Mouse (Mus musculus): ENCODE measurements around the gene S100a10. TPM values are rescaled to one million over a fixed set of nuclear protein-coding genes. Genes with fewer than 3 reads are reported as not detected.

The S100a10 gene
- total RNA-seq, 2 experiments from 2014 or later: 18.7 to 23.6 TPM

DNA sequence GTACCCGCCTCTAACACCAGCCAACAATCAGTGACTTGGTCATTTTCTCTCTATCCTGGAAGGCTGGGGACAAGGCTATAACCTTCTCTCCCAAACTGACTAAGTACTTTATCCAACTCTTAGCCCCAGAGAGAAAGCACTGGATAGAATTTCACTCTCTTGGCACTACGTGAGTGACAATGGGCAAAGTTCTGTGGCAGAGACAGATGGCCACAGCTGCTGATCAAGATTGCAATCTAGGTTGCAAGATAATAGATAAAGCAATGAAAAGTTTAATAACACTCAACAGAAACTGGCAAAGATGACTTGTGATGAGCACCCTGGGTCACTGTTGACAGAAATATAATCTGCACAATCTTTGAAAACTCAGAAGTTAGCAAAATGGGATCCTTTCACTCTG, 14.2 kb downstream of the S100a10 start:
- no peak for TF ChIP-seq CTCF (conservative IDR thresholded peaks at IDR 0.05)
- DNase-seq (ENCODE audit: low spot score in 2 of 2): no peak
- Histone ChIP-seq H3K4me3 (no peak overlapping the region), H3K27ac (no peak overlapping the region)

DNA sequence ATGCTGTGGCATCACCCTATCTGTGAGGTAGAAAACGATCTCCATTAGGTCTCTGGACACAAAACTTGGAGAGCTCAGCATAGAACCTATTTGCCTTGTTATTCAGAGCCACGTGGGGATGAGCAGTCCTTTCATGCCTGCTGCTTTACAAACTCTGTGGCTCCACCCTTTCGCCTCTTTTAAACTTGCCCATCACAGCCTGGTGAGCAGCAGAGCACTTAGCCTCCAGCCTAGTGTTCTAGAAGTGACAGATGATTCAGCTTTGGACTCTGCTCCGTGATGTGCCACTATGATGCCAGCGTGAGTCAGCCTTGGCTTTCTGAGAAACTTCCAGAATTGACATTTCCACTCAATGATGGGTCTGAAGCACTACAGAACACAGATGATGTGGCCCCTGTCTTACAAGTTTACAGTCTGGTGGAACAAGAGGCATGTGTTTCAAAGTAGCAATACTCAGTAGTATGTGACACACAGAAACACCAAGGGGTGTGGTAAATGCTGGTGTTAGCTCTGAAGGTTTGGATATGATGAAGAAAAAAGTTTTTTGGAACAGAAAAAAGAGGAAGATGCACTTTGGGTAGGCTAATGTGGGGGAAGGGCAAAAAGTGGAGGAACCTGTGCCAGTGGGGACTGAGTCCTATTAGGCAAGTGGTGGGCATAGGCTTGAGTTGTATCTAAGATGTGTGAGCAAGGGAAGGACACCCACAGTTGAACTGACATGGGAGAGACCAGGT, 17.3 kb downstream of the S100a10 start:
- no peak for DNase-seq (ENCODE audit: low spot score in 2 of 2)
- TF ChIP-seq CTCF (conservative IDR thresholded peaks at IDR 0.05): no peak

GRCm38 (mm10) chr3:93579317-93580038, 24.6 kb downstream of the S100a10 start:
- Histone ChIP-seq H3K4me3 (no peak overlapping the region), H3K27ac (no peak overlapping the region)
- no peak for DNase-seq (ENCODE audit: low spot score in 2 of 2)
- TF ChIP-seq CTCF (conservative IDR thresholded peaks at IDR 0.05): no peak

More for the DNA sequence above, 17.3 kb downstream of the S100a10 start:
- no peak overlapping the region for H3K4me3 ChIP-seq
- no peak overlapping the region for H3K27ac ChIP-seq

- no peak overlapping the region for H3K4me3 ChIP-seq
- H3K27ac ChIP-seq: no peak overlapping the region
- no peak for TF ChIP-seq CTCF (conservative IDR thresholded peaks at IDR 0.05)
- DNase-seq (ENCODE audit: low spot score in 2 of 2): no peak
Observed at GRCm38 (mm10) chr3:93580039-93580403, 25.1 kb downstream of the S100a10 start.

DNA sequence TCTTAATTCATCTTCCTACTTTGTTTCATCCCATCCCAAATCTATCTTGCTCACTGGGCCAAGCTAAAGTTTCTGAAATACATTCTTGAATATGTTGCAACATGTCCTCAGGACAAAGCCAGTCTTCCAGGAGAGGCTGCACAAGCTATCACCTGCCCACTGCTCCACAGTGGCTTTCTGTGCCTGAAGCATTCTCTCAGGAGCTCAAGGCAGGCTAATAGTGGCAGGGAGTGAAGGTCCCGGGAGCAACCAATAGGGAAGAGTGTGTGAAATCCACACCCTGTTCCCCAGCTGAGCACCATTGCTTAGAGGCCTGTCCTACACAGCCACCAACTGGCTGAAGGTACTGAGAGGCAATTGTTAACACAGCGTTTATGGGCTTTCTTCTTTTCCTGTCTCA, 26.1 kb downstream of the S100a10 start:
- Histone ChIP-seq H3K4me3 (no peak overlapping the region), H3K27ac (no peak overlapping the region)
- no peak for DNase-seq (ENCODE audit: low spot score in 2 of 2)
- no peak for TF ChIP-seq CTCF (conservative IDR thresholded peaks at IDR 0.05)

DNA sequence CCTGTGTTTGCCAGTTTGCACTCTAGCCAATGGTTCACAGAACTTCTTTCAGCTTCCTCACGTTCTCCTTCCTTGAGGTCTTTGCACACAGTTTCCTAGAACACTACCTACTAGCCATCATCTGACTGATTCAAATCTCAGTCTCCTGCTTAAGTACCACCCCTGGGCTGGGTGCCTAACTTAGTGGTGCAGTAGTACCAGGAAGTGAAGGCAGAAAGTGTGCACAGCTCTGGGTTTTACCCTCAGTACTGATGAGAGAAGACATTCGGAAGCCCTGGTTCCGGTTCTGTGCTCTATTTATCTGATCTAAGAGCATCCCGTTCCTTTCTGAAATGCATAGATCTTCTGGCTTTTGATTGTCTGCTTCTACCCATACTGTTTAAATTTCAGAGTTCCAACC, 26.8 kb downstream of the S100a10 start:
- TF ChIP-seq CTCF (conservative IDR thresholded peaks at IDR 0.05): no peak
- DNase-seq (ENCODE audit: low spot score in 2 of 2): no peak
- Histone ChIP-seq H3K27ac (no peak overlapping the region), H3K4me3 (no peak overlapping the region)

- no peak for DNase-seq (ENCODE audit: low spot score in 2 of 2)
- no peak for TF ChIP-seq CTCF (conservative IDR thresholded peaks at IDR 0.05)
- H3K4me3 ChIP-seq: no peak overlapping the region
- no peak overlapping the region for H3K27ac ChIP-seq
Observed at GRCm38 (mm10) chr3:93583056-93583455, 28.2 kb downstream of the S100a10 start.

DNA sequence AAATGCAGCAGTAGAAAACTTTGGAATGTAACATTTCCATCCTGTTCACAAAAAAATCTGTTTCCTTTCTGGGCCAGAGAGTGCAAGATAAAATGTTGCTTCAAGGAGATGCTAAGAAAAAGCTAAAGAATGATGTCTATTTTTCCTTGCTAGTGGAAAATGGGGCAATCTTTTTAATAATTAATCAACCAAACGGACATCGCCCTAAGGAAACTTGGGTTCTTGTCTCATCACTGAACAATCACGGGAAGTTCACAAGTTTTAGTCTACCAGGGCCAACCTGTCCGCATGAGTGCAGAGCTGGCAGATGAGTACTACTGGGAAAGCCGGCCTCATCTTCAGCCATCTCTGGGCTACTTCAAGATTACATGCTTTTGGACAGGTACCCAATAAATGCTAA, 34.7 kb downstream of the S100a10 start:
- DNase-seq (ENCODE audit: low spot score in 2 of 2): no peak
- no peak for TF ChIP-seq CTCF (conservative IDR thresholded peaks at IDR 0.05)

GRCm38 (mm10) chr3:93590256-93590655, 35.4 kb downstream of the S100a10 start:
- no peak for TF ChIP-seq CTCF (conservative IDR thresholded peaks at IDR 0.05)
- Histone ChIP-seq H3K27ac (no peak overlapping the region), H3K4me3 (no peak overlapping the region)
- DNase-seq (ENCODE audit: low spot score in 2 of 2): no peak

More for the DNA sequence above, 34.7 kb downstream of the S100a10 start:
- Histone ChIP-seq H3K4me3 (no peak overlapping the region), H3K27ac (no peak overlapping the region)

DNA sequence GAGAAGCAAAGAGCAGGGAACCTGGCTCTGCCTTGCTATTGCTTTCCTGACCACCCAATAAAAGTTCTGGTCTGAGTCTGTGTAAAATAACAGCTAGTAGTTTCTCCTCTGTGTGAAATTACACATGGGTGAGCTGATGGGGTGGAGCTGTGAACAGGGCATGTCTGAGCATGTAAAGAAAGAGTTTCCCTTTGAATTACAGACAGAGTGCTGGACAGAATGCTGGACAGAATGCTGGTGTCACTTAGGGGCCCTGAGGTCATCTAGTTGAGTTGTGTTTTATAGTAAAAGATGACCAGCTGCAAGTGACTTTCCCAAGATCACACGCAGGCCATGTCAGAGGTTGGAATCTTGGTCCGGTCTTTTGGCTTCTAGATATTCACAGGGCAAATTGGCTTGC, 37.2 kb downstream of the S100a10 start:
- no peak overlapping the region for H3K4me3 ChIP-seq
- DNase-seq (ENCODE audit: low spot score in 2 of 2): no peak
- no peak overlapping the region for H3K27ac ChIP-seq
- TF ChIP-seq CTCF (conservative IDR thresholded peaks at IDR 0.05): no peak

GRCm38 (mm10) chr3:93592976-93593375, 38.1 kb downstream of the S100a10 start:
- no peak for DNase-seq (ENCODE audit: low spot score in 2 of 2)
- no peak overlapping the region for H3K4me3 ChIP-seq

DNA sequence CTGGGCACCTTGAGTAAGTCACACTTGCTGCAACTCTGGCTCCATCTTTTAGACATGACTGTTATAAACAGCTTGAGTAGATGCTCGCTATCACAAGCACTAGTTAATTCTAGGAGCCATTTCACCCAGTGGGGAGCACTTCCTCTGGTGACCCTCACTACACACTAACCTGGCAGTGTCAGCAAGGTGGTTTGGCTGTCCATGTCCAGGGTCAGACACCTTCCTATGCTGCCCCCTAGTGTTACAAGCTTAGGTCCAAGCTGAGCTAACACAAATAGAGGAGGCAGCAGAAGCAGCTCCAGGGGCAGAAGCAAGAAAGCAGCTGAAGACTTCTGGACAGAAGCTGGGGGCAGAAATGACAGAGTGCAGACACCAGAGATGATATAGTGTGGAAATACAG, 38.6 kb downstream of the S100a10 start:
- TF ChIP-seq CTCF (conservative IDR thresholded peaks at IDR 0.05): peak; percentile 74
- no peak overlapping the region for H3K27ac ChIP-seq
- no peak for DNase-seq (ENCODE audit: low spot score in 2 of 2)

More at GRCm38 (mm10) chr3:93592976-93593375, 38.1 kb downstream of the S100a10 start:
- no peak overlapping the region for H3K27ac ChIP-seq
- TF ChIP-seq CTCF (conservative IDR thresholded peaks at IDR 0.05): no peak

DNA sequence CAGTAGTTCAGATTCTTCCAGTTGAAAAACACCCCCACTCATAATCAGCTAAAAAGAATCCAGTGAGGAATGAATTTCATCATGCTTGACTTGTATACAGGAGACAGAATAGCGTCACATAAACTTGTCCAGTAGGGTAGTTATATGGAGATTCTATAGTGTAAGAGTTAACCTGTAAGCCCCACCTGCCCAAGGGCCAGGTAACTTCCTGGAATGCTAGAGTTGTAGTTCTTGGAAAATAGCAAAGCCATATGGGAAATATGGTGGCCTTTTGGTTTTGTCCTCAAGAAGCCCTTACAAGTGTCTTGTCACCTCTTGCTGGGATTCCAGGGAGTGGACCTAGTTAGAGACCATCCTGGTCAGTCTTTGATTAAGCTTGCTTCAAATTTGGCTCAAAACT, 41.8 kb downstream of the S100a10 start:
- no peak overlapping the region for H3K4me3 ChIP-seq
- no peak for TF ChIP-seq CTCF (conservative IDR thresholded peaks at IDR 0.05)
- H3K27ac ChIP-seq: no peak overlapping the region
- no peak for DNase-seq (ENCODE audit: low spot score in 2 of 2)

More for the DNA sequence above, 38.6 kb downstream of the S100a10 start:
- H3K4me3 ChIP-seq: no peak overlapping the region

Data from layer of hippocampus, adult 2 months (tissue).